8 mouse cellular contexts compared by ENCODE assay signal in genomic region chr17:71597881-71598658, GRCm38 (mm10). TPM values are rescaled to one million over a fixed set of nuclear protein-coding genes. Genes with fewer than 3 reads are reported as not detected.
DNase-seq lines count a peak whose midpoint lies in the region; ATAC-seq lines count a peak whose summit lies in the region.

No protein-coding gene starts in this region.

- no peaks in the 10 kb centered on the region for H3K36me3 ChIP-seq in intestine, embryonic 14.5 days (ENCODE audit: control insufficient read depth, insufficient read depth, low read length)
- no peaks in the 10 kb centered on the region for H3K36me3 ChIP-seq in midbrain, embryonic 16.5 days (ENCODE audit: control insufficient read depth, insufficient read depth, low read length)

- peak overlapping the region; percentile 77 for H3K27ac ChIP-seq in intestine, embryonic 14.5 days (ENCODE audit: low read depth)
- H3K27ac ChIP-seq in midbrain, embryonic 16.5 days (ENCODE audit: low read length) = peak overlapping the region; percentile 76

- DNase-seq in frontal cortex, postnatal 14 days (ENCODE audit: low spot score in 2 of 2) = no peak
- peak; percentile 3 for DNase-seq in thymus, postnatal 25 days
- DNase-seq in thymus, postnatal 14 days = no peak
- no peak for DNase-seq in intestine, embryonic 14.5 days (ENCODE audit: low spot score)
- no peak for DNase-seq in yolk sac, embryonic 10.5 days (ENCODE audit: low spot score)
- no peak for DNase-seq in frontal cortex, postnatal 36 days (ENCODE audit: low spot score in 2 of 2)

- peak; percentile 64 for ATAC-seq in frontal cortex, adult (ENCODE audit: low TSS enrichment)
- peak; percentile 65 for ATAC-seq in intestine, embryonic 14.5 days (replicated peaks; ENCODE audit: low FRiP score, low TSS enrichment, low read depth)
- peak; percentile 84 for ATAC-seq in midbrain, embryonic 16.5 days

- WGBS in intestine, embryonic 14.5 days = under 1% methylated on average over 48 of the region's 48 CpGs
- under 1% methylated on average over 48 of the region's 48 CpGs for WGBS in midbrain, embryonic 16.5 days

- H3K27me3 ChIP-seq in intestine, embryonic 14.5 days (replicated peaks; ENCODE audit: control insufficient read depth, insufficient read depth, low read length) = no peaks in the 10 kb centered on the region
- no peaks in the 10 kb centered on the region for H3K27me3 ChIP-seq in midbrain, embryonic 16.5 days (ENCODE audit: control insufficient read depth, insufficient read depth, low read depth, low read length)

- H3K9me3 ChIP-seq in intestine, embryonic 14.5 days (ENCODE audit: control insufficient read depth, low read length) = no peaks in the 10 kb centered on the region
- no peaks in the 10 kb centered on the region for H3K9me3 ChIP-seq in midbrain, embryonic 16.5 days (replicated peaks; ENCODE audit: control insufficient read depth, low read length, poor library complexity, severe bottlenecking)

- peak overlapping the region; percentile 61 for H3K9ac ChIP-seq in intestine, embryonic 14.5 days (ENCODE audit: low read length)
- H3K9ac ChIP-seq in midbrain, embryonic 16.5 days (ENCODE audit: low read depth, low read length) = peak overlapping the region; percentile 78

- H3K4me3 ChIP-seq in intestine, embryonic 14.5 days (ENCODE audit: low read depth, low read length) = peak overlapping the region; percentile 60
- peak overlapping the region; percentile 66 for H3K4me3 ChIP-seq in midbrain, embryonic 16.5 days (ENCODE audit: low read depth, low read length)

- H3K4me2 ChIP-seq in intestine, embryonic 14.5 days (ENCODE audit: low read length) = peak overlapping the region; percentile 61
- H3K4me2 ChIP-seq in midbrain, embryonic 16.5 days (ENCODE audit: low read length) = peak overlapping the region; percentile 97

- peaks cover 5% of the 10 kb centered on the region; the same call in 1 of the 2 replicates for H3K4me1 ChIP-seq in intestine, embryonic 14.5 days (replicated peaks; ENCODE audit: control insufficient read depth, insufficient read depth, low read length)
- H3K4me1 ChIP-seq in midbrain, embryonic 16.5 days (ENCODE audit: control insufficient read depth, insufficient read depth, low read length) = peaks cover 26% of the 10 kb centered on the region

RNA-seq across cellular contexts. Expression of gene Wdr43, which starts 17.6 kb away (rescaled TPM):
- 104 and 110 TPM in 2 replicates for polyA plus RNA-seq in intestine, embryonic 14.5 days (2014; fragmentation: Nextera tagmentation; extraction: Ambion mirVana)
- polyA plus RNA-seq in midbrain, embryonic 16.5 days (2015; fragmentation: Nextera tagmentation; extraction: Ambion mirVana) = 50.3 and 51.2 TPM in 2 replicates

RNA-seq across cellular contexts. Expression of gene Spdya, which starts 46.2 kb away (rescaled TPM):
- 0.73 and 0.99 TPM in 2 replicates for polyA plus RNA-seq in intestine, embryonic 14.5 days (2014; fragmentation: Nextera tagmentation; extraction: Ambion mirVana)
- polyA plus RNA-seq in midbrain, embryonic 16.5 days (2015; fragmentation: Nextera tagmentation; extraction: Ambion mirVana) = 1.4 and 1.9 TPM in 2 replicates
